Mouse (Mus musculus): ENCODE results near the gene Fam189a1. TPM values are rescaled to one million over a fixed set of nuclear protein-coding genes. Genes with fewer than 3 reads are reported as not detected.

Gene Fam189a1
- polyA plus RNA-seq, 1 experiment from 2014 or later, result 1.3 TPM

GRCm38 (mm10) chr7:64850791-64851190 lies 305.6 kb downstream of the Fam189a1 start:
- 58% methylated on average over 3 of the region's 3 CpGs for WGBS
- DNase-seq (ENCODE audit: low spot score), result no peak

GRCm38 (mm10) chr7:64847366-64847899 lies 308.9 kb downstream of the Fam189a1 start:
- Histone ChIP-seq H3K27ac (replicated peaks) (no peak overlapping the region), H3K27me3 (ENCODE audit: low read depth, poor library complexity, severe bottlenecking) (no peaks in the 10 kb centered on the region), H3K4me3 (no peak overlapping the region), H3K36me3 (no peaks in the 10 kb centered on the region), H3K9me3 (replicated peaks) (no peaks in the 10 kb centered on the region), H3K4me1 (no peaks in the 10 kb centered on the region; the same call in 1 of the 2 replicates)
- DNase-seq (ENCODE audit: low spot score), result no peak
- 84% methylated on average over 5 of the region's 5 CpGs for WGBS

More at GRCm38 (mm10) chr7:64850791-64851190, 305.6 kb downstream of the Fam189a1 start:
- Histone ChIP-seq H3K4me1 (no peaks in the 10 kb centered on the region), H3K9me3 (replicated peaks) (no peaks in the 10 kb centered on the region), H3K36me3 (no peaks in the 10 kb centered on the region), H3K27me3 (ENCODE audit: low read depth, poor library complexity, severe bottlenecking) (no peaks in the 10 kb centered on the region), H3K27ac (replicated peaks) (no peak overlapping the region), H3K4me3 (no peak overlapping the region)

- H3K9me3 ChIP-seq (replicated peaks), result no peaks in the 10 kb centered on the region
- H3K4me3 ChIP-seq, result no peak overlapping the region
- DNase-seq (ENCODE audit: low spot score), result no peak
- no peak overlapping the region for H3K27ac ChIP-seq (replicated peaks)
- peaks cover 10% of the 10 kb centered on the region for H3K4me1 ChIP-seq
- H3K27me3 ChIP-seq (ENCODE audit: low read depth, poor library complexity, severe bottlenecking), result no peaks in the 10 kb centered on the region
- WGBS, result 91% methylated on average over 3 of the region's 3 CpGs
- no peaks in the 10 kb centered on the region for H3K36me3 ChIP-seq
These were observed 310.3 kb downstream of the Fam189a1 start for GRCm38 (mm10) chr7:64846061-64846460.

- Histone ChIP-seq H3K36me3 (no peaks in the 10 kb centered on the region), H3K4me3 (peak overlapping the region; percentile 16; the same call in 1 of the 2 replicates), H3K4me1 (peaks cover 29% of the 10 kb centered on the region), H3K27me3 (ENCODE audit: low read depth, poor library complexity, severe bottlenecking) (no peaks in the 10 kb centered on the region), H3K27ac (replicated peaks) (peak overlapping the region; percentile 77), H3K9me3 (replicated peaks) (no peaks in the 10 kb centered on the region)
- 45% methylated on average over 10 of the region's 10 CpGs for WGBS
- DNase-seq (ENCODE audit: low spot score), result peak; percentile 39
These were observed 315.3 kb downstream of the Fam189a1 start for GRCm38 (mm10) chr7:64840946-64841659.

GRCm38 (mm10) chr7:64840576-64840895 lies 315.8 kb downstream of the Fam189a1 start:
- DNase-seq (ENCODE audit: low spot score), result no peak
- Histone ChIP-seq H3K4me3 (peak overlapping the region; percentile 54), H3K9me3 (replicated peaks) (no peaks in the 10 kb centered on the region), H3K27me3 (ENCODE audit: low read depth, poor library complexity, severe bottlenecking) (no peaks in the 10 kb centered on the region), H3K27ac (replicated peaks) (peak overlapping the region; percentile 84), H3K36me3 (no peaks in the 10 kb centered on the region), H3K4me1 (peaks cover 29% of the 10 kb centered on the region)
- WGBS, result 79% methylated on average over 1 of the region's 1 CpGs

GRCm38 (mm10) chr7:64839801-64840575 lies 316.4 kb downstream of the Fam189a1 start:
- WGBS, result 2% methylated on average over 21 of the region's 21 CpGs
- Histone ChIP-seq H3K9me3 (replicated peaks) (no peaks in the 10 kb centered on the region), H3K4me1 (peaks cover 29% of the 10 kb centered on the region), H3K36me3 (no peaks in the 10 kb centered on the region), H3K27me3 (ENCODE audit: low read depth, poor library complexity, severe bottlenecking) (no peaks in the 10 kb centered on the region), H3K27ac (replicated peaks) (peak overlapping the region; percentile 84), H3K4me3 (peak overlapping the region; percentile 54)
- DNase-seq (ENCODE audit: low spot score), result peak; percentile 74

- DNase-seq (ENCODE audit: low spot score), result no peak
- Histone ChIP-seq H3K4me3 (peak overlapping the region; percentile 54; the same call in 1 of the 2 replicates), H3K27me3 (ENCODE audit: low read depth, poor library complexity, severe bottlenecking) (no peaks in the 10 kb centered on the region), H3K36me3 (no peaks in the 10 kb centered on the region), H3K27ac (replicated peaks) (peak overlapping the region; percentile 84; the same call in 1 of the 2 replicates), H3K9me3 (replicated peaks) (no peaks in the 10 kb centered on the region), H3K4me1 (peaks cover 29% of the 10 kb centered on the region)
- 58% methylated on average over 2 of the region's 2 CpGs for WGBS
These were observed 317.1 kb downstream of the Fam189a1 start for GRCm38 (mm10) chr7:64839281-64839680.

- 48% methylated on average over 5 of the region's 5 CpGs for WGBS
- Histone ChIP-seq H3K36me3 (no peaks in the 10 kb centered on the region), H3K4me1 (peaks cover 13% of the 10 kb centered on the region), H3K9me3 (replicated peaks) (no peaks in the 10 kb centered on the region), H3K27ac (replicated peaks) (no peak overlapping the region), H3K4me3 (no peak overlapping the region), H3K27me3 (ENCODE audit: low read depth, poor library complexity, severe bottlenecking) (no peaks in the 10 kb centered on the region)
- DNase-seq (ENCODE audit: low spot score), result no peak
These were observed 326.0 kb downstream of the Fam189a1 start for GRCm38 (mm10) chr7:64830214-64830995.

GRCm38 (mm10) chr7:64821081-64821480 lies 335.3 kb downstream of the Fam189a1 start:
- Histone ChIP-seq H3K27me3 (ENCODE audit: low read depth, poor library complexity, severe bottlenecking) (no peaks in the 10 kb centered on the region), H3K9me3 (replicated peaks) (no peaks in the 10 kb centered on the region), H3K4me3 (no peak overlapping the region), H3K36me3 (no peaks in the 10 kb centered on the region), H3K27ac (replicated peaks) (no peak overlapping the region), H3K4me1 (no peaks in the 10 kb centered on the region)
- no peak for DNase-seq (ENCODE audit: low spot score)
- 84% methylated on average over 5 of the region's 5 CpGs for WGBS

GRCm38 (mm10) chr7:64819683-64820082 lies 336.7 kb downstream of the Fam189a1 start:
- H3K4me1 ChIP-seq, result no peaks in the 10 kb centered on the region
- no peaks in the 10 kb centered on the region for H3K27me3 ChIP-seq (ENCODE audit: low read depth, poor library complexity, severe bottlenecking)
- no peak overlapping the region for H3K4me3 ChIP-seq
- 92% methylated on average over 9 of the region's 9 CpGs for WGBS
- H3K9me3 ChIP-seq (replicated peaks), result no peaks in the 10 kb centered on the region
- H3K36me3 ChIP-seq, result no peaks in the 10 kb centered on the region
- DNase-seq (ENCODE audit: low spot score), result no peak
- no peak overlapping the region for H3K27ac ChIP-seq (replicated peaks)

GRCm38 (mm10) chr7:64808876-64809275 lies 347.5 kb downstream of the Fam189a1 start:
- Histone ChIP-seq H3K36me3 (no peaks in the 10 kb centered on the region), H3K27me3 (ENCODE audit: low read depth, poor library complexity, severe bottlenecking) (no peaks in the 10 kb centered on the region), H3K27ac (replicated peaks) (no peak overlapping the region), H3K4me1 (peaks cover 12% of the 10 kb centered on the region), H3K4me3 (no peak overlapping the region), H3K9me3 (replicated peaks) (no peaks in the 10 kb centered on the region)
- WGBS, result 45% methylated on average over 6 of the region's 6 CpGs
- DNase-seq (ENCODE audit: low spot score), result peak; percentile 65

- no peak overlapping the region for H3K27ac ChIP-seq (replicated peaks)
- no peak overlapping the region for H3K4me3 ChIP-seq
- H3K9me3 ChIP-seq (replicated peaks), result no peaks in the 10 kb centered on the region
- no peaks in the 10 kb centered on the region for H3K36me3 ChIP-seq
- peaks cover 24% of the 10 kb centered on the region for H3K4me1 ChIP-seq
- 85% methylated on average over 8 of the region's 8 CpGs for WGBS
- DNase-seq (ENCODE audit: low spot score), result no peak
- no peaks in the 10 kb centered on the region for H3K27me3 ChIP-seq (ENCODE audit: low read depth, poor library complexity, severe bottlenecking)
These were observed 351.3 kb downstream of the Fam189a1 start for GRCm38 (mm10) chr7:64805100-64805499.
